Mouse (Mus musculus) CD4-positive, CD25-positive, alpha-beta regulatory T cell, adult 2 months (primary cell): Measurements from ENCODE around the gene Crip1.

Source experiments
- DNase-seq: peaks from one replicate; pipeline ENCODE4 v3.0.0-alpha.2; 2012; ENCODE audit warnings: low read depth, low spot score

Crip1 gene

GRCm38 (mm10) chr12:113130732-113131131 is 15.4 kb upstream of the Crip1 start:
- no peak for DNase-seq

- no peak for DNase-seq
These were observed 14.5 kb upstream of the Crip1 start for GRCm38 (mm10) chr12:113131601-113132000.

GRCm38 (mm10) chr12:113132567-113132966 is 13.5 kb upstream of the Crip1 start:
- DNase-seq, result no peak

- no peak for DNase-seq
These were observed 12.9 kb upstream of the Crip1 start for GRCm38 (mm10) chr12:113133260-113133659.

- no peak for DNase-seq
These were observed 12.2 kb upstream of the Crip1 start for GRCm38 (mm10) chr12:113133861-113134403.

GRCm38 (mm10) chr12:113134502-113134901 is 11.6 kb upstream of the Crip1 start:
- no peak for DNase-seq

- DNase-seq, result no peak
These were observed 10.7 kb upstream of the Crip1 start for GRCm38 (mm10) chr12:113135401-113135800.

- DNase-seq, result no peak
These were observed 9.6 kb upstream of the Crip1 start for GRCm38 (mm10) chr12:113136492-113137020.

GRCm38 (mm10) chr12:113137260-113138213 is 8.6 kb upstream of the Crip1 start:
- DNase-seq, result no peak

GRCm38 (mm10) chr12:113138291-113138690 is 7.8 kb upstream of the Crip1 start:
- DNase-seq, result no peak

GRCm38 (mm10) chr12:113138901-113139864 is 6.9 kb upstream of the Crip1 start:
- DNase-seq, result no peak

- peak; percentile 94 for DNase-seq
These were observed 6.1 kb upstream of the Crip1 start, which contains the start of gene Crip2 for GRCm38 (mm10) chr12:113139908-113140615. Gene Crip2 (plus strand): TSS chr12:113140236.

- DNase-seq, result no peak
These were observed 5.3 kb upstream of the Crip1 start for GRCm38 (mm10) chr12:113140616-113141411.

GRCm38 (mm10) chr12:113141531-113141973 is 4.6 kb upstream of the Crip1 start:
- DNase-seq, result no peak

GRCm38 (mm10) chr12:113142021-113142975 is 3.8 kb upstream of the Crip1 start:
- DNase-seq, result no peak

GRCm38 (mm10) chr12:113143164-113143563 is 3.0 kb upstream of the Crip1 start:
- DNase-seq, result no peak

GRCm38 (mm10) chr12:113144001-113144756 is 1.9 kb upstream of the Crip1 start:
- peak; percentile 73 for DNase-seq

- no peak for DNase-seq
These were observed 1.2 kb upstream of the Crip1 start for GRCm38 (mm10) chr12:113144886-113145285.
